ENCODE assay signal across 9 mouse cellular contexts in genomic region chr11:117912684-117913352, GRCm38 (mm10). TPM values are rescaled to one million over a fixed set of nuclear protein-coding genes. Genes with fewer than 3 reads are reported as not detected.
DNase-seq lines count a peak whose midpoint lies in the region; ATAC-seq and TF ChIP-seq lines count a peak whose summit lies in the region.
"Had no signal": no experiment of that assay in that cellular context is flagged by ENCODE, and none has a peak within 500 bp of the region (broad histone marks: within the 10 kb centered on the region; RNA-seq: fewer than 3 reads in every experiment).

No protein-coding gene starts in this region.

- peak; percentile 47 for ATAC-seq in G1E (ENCODE audit: extremely low read depth, insufficient number of reproducible peaks, low FRiP score, poor library complexity, severe bottlenecking)
- ATAC-seq in forebrain, embryonic 13.5 days = peak; percentile 73

- intact Hi-C loops in heart, postnatal 14 days (cut with DNase I) = loop anchor here (1.0 to 5.0 kb wide), 5 partner anchors 18 to 108 kb away; partner anchors contain the start of gene Socs3

- H3K36me3 ChIP-seq in G1E (replicated peaks) = no peaks in the 10 kb centered on the region
- no peaks in the 10 kb centered on the region for H3K36me3 ChIP-seq in forebrain, embryonic 13.5 days (ENCODE audit: poor library complexity, severe bottlenecking)

- peaks cover 24% of the 10 kb centered on the region for H3K27me3 ChIP-seq in G1E (ENCODE audit: insufficient read depth, low read length)
- H3K27me3 ChIP-seq in forebrain, embryonic 13.5 days = no peaks in the 10 kb centered on the region

- H3K9me3 ChIP-seq in G1E (replicated peaks) = peaks cover 8% of the 10 kb centered on the region
- peaks cover 9% of the 10 kb centered on the region for H3K9me3 ChIP-seq in forebrain, embryonic 13.5 days (replicated peaks)

- H3K27ac ChIP-seq in forebrain, embryonic 13.5 days = no peak overlapping the region
- H3K27ac ChIP-seq: macrophage had no signal

- DNase-seq in G1E (ENCODE audit: low spot score) = peak; percentile 87
- DNase-seq in c-Kit-positive CD71-negative TER-119-negative erythroid progenitor cells, embryonic 14.5 days (ENCODE audit: low read depth) = peak; percentile 61
- peak; percentile 88 to 92 for DNase-seq in heart, postnatal 14 days
- DNase-seq in layer of hippocampus, adult 11-12 months (ENCODE audit: low spot score) = peak; percentile 87
- peak; percentile 85 to 89 for DNase-seq in lung, adult 18-20 months
- DNase-seq in retina, adult 2 months (ENCODE audit: low read depth, low spot score) = peak; percentile 26
- peak; percentile 87 for DNase-seq in thymus, postnatal 14 days

- no peak overlapping the region for H3K4me3 ChIP-seq in G1E (ENCODE audit: low read depth, low read length)
- H3K4me3 ChIP-seq in forebrain, embryonic 13.5 days = no peak overlapping the region

- peaks cover 14% of the 10 kb centered on the region for H3K4me1 ChIP-seq in G1E (ENCODE audit: insufficient read depth, low read depth, low read length)
- H3K4me1 ChIP-seq in forebrain, embryonic 13.5 days = 0 out of 2 replicates have a peak, but pooled peaks cover 4% of the 10 kb centered on the region

- 28% methylated on average over 13 of the region's 13 CpGs for WGBS in forebrain, embryonic 13.5 days

- peak overlapping the region; percentile 30; the same call in 1 of the 2 replicates for H3K4me2 ChIP-seq in forebrain, embryonic 13.5 days

- H3K9ac ChIP-seq in forebrain, embryonic 13.5 days = no peak overlapping the region; the same call in 1 of the 2 replicates

- peak; percentile 84 for TF ChIP-seq CTCF in G1E (IDR thresholded peaks at IDR 0.05; ENCODE audit: low read depth, low read length)

RNA-seq across cellular contexts. Expression of gene Tha1, which starts 39.5 kb away (rescaled TPM):
- total RNA-seq in G1E (2014; fragmentation: Nextera tagmentation) (not detected in 2 replicates), G1E (2017) (not detected in 2 replicates)
- not detected in 2 replicates for polyA plus RNA-seq in G1E (2012)
- 2.3 and 2.5 TPM in 2 replicates for polyA plus RNA-seq in forebrain, embryonic 13.5 days (2015; fragmentation: Nextera tagmentation; extraction: Ambion mirVana)
- 1 to 10 TPM; 6.3 to 6.8 TPM for total RNA-seq in heart, postnatal 14 days (2021)

RNA-seq across cellular contexts. Expression of gene Tmem235, which starts 52.3 kb away (rescaled TPM):
- total RNA-seq in G1E (2014; fragmentation: Nextera tagmentation) (not detected in 2 replicates), G1E (2017) (0.12 TPM in 1 of 2 replicates, not detected in the other)
- polyA plus RNA-seq in G1E (2012) = not detected in 2 replicates
- polyA plus RNA-seq in forebrain, embryonic 13.5 days (2015; fragmentation: Nextera tagmentation; extraction: Ambion mirVana) = not detected in 2 replicates
- not detected for total RNA-seq in heart, postnatal 14 days (2021)
- polyA plus RNA-seq: macrophage had no signal

RNA-seq across cellular contexts. Expression of gene Socs3, which starts 57.0 kb away (rescaled TPM):
- total RNA-seq in G1E (2014; fragmentation: Nextera tagmentation) = 1.3 TPM in 1 of 2 replicates, not detected in the other
- 3.8 and 5.6 TPM in 2 replicates for total RNA-seq in G1E (2017)
- 2.5 and 2.9 TPM in 2 replicates for polyA plus RNA-seq in G1E (2012)
- 12.4 and 13.5 TPM in 2 replicates for polyA plus RNA-seq in forebrain, embryonic 13.5 days (2015; fragmentation: Nextera tagmentation; extraction: Ambion mirVana)
- 1 to 10 TPM; 4.1 to 5.1 TPM for total RNA-seq in heart, postnatal 14 days (2021)

Comparison
In these comparisons a context has a peak if more than half of its experiments do, and no peak if none do; other contexts are left out.
1. DNase-seq: peak in every context shown above with its lines; median percentile 90 in heart, postnatal 14 days; 87 in G1E; 87 in layer of hippocampus, adult 11-12 months; 87 in lung, adult 18-20 months; 87 in thymus, postnatal 14 days; 61 in c-Kit-positive CD71-negative TER-119-negative erythroid progenitor cells, embryonic 14.5 days; 26 in retina, adult 2 months.
2. RNA of gene Tha1, which starts 39.5 kb away (total RNA-seq): 6.3 to 6.8 TPM in heart, postnatal 14 days; not detected in G1E; every median in the first group is over 4 times any median in the second.